Mouse (Mus musculus) layer of hippocampus, adult 2 months (tissue): ENCODE measurements around the gene Ndufb8. TPM values are rescaled to one million over a fixed set of nuclear protein-coding genes. Genes with fewer than 3 reads are reported as not detected.

Source experiments
- DNase-seq, 2 experiments: peaks; one replicate each; pipeline ENCODE4 v3.0.0; 2022; ENCODE audit warnings: low spot score in 2 of 2
- H3K27ac ChIP-seq: fragments of 200-600 bp; 2 replicates; pipeline ENCODE4 v1.8.1; 2022
- H3K4me3 ChIP-seq: fragments of 200-600 bp; 2 replicates; pipeline ENCODE4 v1.8.1; 2022; ENCODE audit warnings: mild to moderate bottlenecking
- CTCF ChIP-seq: fragments of 200-600 bp; conservative IDR thresholded peaks from 2 replicates; pipeline ENCODE4 v1.8.1; 2022; ENCODE audit warnings: antibody characterized with exemption, mild to moderate bottlenecking, moderate library complexity
- total RNA-seq, 2 experiments: library from RNA; stranded (reverse); gene quantifications; 2 replicates each; pipeline ENCODE4 v1.2.3; 2021

The Ndufb8 gene
- total RNA-seq, 2 experiments from 2014 or later: 349 to 378 TPM

DNA sequence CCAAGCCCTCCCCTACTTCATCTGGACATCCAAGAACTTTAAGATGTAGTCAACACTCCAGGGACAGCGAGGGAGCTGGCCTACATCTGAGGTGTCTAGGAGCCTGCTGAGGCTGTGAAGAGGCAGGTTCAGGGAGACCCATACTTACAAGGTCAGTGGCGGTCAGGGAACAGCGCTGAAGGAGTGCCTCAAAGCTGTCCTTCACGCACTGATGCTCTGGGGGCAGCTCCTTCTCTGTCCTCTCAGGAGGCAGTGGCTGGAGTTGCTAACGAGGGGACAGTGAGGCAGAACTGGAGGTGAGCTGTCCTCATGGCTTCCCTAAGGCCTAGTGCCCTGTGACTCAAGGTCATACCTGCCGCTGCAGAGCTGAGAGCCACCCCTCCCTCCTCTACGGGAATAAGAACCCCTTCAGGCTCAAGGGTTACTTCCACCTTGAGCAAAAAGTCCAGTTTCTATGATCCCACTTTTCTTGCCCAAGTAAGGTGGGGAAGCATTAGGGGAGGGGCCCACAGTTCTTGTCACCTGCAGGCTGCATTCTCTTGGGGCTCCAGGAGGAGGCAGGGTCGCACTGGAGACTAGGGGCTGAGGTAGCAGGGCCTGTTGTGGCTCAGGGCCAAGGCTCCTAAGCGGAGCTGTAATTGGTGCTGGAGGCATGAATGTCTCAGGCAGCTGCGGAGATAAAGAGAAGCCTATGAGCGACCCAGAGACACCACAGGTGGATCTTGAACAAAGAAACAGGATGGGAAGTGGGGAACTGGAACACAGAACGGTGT lies 37.1 kb downstream of the Ndufb8 start:
- Histone ChIP-seq H3K27ac (no peak overlapping the region), H3K4me3 (no peak overlapping the region)
- no peak for DNase-seq
- peak; percentile 18 for TF ChIP-seq CTCF

DNA sequence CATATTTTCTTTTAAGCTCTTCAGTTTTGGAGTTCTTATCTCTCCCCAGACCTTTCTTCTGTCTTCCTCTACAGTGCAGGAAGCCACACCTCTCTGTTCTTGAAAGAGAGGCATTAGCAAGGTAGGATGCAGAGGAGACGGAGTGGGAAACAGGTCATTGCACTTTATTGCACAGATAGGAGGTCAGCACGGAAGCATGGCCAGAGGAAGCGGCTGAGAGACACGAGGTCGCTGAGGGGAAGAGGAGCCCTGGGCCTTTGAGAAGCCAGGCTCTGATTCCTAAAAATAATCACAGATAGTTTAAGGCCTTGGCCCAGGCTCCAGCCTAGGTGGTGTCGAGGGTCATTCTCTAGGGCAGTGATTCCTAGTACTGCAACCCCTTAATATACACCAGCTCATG lies 39.5 kb downstream of the Ndufb8 start:
- H3K27ac ChIP-seq: no peak overlapping the region
- DNase-seq: no peak
- TF ChIP-seq CTCF: no peak
- H3K4me3 ChIP-seq: no peak overlapping the region

DNA sequence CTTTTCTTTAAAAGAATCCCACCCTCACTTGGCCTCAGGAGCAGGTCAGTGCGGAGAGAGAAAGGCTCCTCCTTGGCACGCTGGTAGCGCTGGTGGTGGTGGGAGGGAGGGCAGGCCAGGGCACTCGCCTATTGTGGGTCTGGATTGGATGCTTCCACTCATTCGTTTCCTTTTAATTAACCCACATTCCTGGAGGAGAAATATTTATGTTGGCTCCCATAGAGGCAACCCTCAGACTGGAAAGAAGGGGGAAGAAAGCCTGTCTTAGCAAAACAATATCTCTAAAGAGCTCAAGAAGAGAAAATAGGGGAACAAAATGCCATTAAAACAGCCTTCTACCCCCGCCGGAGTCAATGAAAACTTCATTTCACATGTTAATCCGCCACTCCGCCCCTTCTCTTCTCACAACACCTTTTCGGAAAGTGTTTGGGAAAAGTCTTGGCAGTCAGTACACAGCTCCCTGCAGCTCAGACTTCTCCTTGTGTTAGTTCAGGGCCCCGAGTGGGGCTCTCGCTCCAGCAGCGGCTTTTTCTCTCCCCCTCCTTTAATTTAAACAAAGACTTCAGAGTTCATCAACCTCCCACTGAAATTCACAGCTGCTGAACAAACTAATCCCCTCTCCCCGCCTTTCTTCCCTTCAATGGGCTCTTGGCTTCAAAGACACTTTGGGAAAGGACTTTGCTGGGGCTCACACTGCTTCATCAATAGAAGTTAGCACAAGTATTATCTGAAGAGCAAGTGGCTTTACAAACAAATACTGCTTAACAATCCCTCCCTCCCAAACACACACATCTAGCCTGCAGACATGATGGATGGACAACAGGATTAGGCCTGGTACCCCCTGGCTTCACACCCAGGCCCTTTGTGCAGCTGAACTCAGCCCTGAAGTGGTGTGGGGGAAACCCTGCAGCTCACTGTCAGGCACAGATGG lies 40.5 kb downstream of the Ndufb8 start:
- no peak for DNase-seq
- Histone ChIP-seq H3K4me3 (no peak overlapping the region), H3K27ac (no peak overlapping the region)
- TF ChIP-seq CTCF: peak; percentile 10; the same call in 1 of the 2 replicates

DNA sequence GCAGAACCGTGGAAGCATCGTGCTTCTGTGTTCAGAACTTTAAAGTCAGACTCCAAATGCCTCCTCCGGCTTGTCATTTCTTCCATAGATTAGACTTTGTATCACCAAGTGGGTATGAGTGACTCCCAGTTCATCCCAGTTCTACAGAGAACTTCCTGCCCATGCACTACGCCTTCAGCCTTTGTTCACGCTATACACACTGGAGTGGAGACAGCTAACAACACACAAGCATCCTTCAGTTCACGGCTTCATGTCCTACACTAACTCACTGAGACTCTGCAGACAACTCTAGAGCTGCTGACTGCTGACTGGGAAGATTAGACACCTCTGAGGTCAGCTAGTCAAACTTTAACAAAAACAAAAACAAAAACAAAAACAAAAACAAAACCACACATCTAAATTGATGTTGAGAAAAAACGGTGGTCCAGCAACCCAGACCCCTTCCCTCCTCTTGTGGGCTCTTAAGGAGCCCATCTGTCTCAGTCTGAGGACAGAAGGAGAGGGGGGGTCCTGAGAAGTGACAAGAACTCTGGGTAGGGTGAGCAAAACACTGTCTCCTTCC lies 41.2 kb downstream of the Ndufb8 start:
- no peak for TF ChIP-seq CTCF
- no peak for DNase-seq
- H3K27ac ChIP-seq: no peak overlapping the region
- no peak overlapping the region for H3K4me3 ChIP-seq

DNA sequence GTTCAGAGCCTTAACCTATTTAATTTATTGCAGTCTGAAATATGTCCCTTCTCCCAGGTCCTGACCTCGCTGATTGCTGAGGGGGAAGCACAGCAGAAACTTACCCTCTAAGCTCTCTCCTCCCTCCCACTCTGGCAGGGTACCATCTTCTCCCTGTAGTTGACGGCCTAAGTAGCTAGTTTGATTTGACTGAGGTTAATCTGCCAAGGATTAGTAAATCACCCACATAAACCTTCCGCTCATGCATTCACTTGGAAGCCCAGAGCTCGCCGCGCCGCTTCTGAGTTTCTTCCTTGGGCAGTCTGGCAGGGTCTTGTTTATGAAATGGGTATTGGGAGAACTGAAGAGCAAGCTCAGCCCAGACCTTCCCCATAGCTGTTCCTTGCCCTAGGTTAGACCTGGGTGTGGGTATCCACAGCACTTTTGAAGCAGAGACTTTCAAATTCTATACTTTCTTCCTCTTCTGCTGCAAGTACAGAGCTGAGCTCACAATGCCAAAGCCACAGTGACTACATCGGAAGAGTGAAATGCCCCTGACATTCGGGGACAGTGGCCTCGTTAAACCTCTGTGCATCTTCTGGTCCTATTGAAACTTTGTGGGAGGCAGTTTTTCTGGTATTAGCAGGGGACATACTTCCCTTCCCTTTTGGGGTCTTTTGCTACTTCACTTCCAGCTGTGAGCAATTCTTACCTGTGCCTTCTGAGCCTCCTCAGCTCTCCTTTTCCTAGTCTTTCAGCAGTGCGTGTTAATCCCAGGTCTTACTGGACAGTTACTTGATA lies 42.0 kb downstream of the Ndufb8 start:
- no peak overlapping the region for H3K27ac ChIP-seq
- no peak for DNase-seq
- no peak for TF ChIP-seq CTCF
- H3K4me3 ChIP-seq: no peak overlapping the region

DNA sequence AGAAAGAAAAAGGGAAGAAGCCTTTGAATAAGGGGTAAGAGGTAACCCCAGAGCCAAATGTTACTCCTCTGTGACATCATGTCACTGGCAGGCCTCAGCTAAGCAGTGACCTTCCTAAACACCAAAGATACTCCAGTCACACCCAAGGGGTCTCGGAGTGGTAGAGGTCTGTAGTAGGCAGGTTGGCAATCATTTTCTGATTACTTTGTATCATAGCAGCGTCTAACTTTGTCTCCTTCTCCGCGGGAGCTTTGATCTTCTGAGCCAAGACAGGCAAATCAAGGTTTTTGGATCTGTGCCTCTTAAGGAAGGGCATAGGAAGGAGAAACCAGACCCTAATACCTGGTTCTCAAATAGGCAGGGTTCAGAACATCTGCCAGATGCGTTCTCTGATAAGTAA lies 42.6 kb downstream of the Ndufb8 start:
- TF ChIP-seq CTCF: no peak
- Histone ChIP-seq H3K4me3 (no peak overlapping the region), H3K27ac (no peak overlapping the region)
- no peak for DNase-seq

DNA sequence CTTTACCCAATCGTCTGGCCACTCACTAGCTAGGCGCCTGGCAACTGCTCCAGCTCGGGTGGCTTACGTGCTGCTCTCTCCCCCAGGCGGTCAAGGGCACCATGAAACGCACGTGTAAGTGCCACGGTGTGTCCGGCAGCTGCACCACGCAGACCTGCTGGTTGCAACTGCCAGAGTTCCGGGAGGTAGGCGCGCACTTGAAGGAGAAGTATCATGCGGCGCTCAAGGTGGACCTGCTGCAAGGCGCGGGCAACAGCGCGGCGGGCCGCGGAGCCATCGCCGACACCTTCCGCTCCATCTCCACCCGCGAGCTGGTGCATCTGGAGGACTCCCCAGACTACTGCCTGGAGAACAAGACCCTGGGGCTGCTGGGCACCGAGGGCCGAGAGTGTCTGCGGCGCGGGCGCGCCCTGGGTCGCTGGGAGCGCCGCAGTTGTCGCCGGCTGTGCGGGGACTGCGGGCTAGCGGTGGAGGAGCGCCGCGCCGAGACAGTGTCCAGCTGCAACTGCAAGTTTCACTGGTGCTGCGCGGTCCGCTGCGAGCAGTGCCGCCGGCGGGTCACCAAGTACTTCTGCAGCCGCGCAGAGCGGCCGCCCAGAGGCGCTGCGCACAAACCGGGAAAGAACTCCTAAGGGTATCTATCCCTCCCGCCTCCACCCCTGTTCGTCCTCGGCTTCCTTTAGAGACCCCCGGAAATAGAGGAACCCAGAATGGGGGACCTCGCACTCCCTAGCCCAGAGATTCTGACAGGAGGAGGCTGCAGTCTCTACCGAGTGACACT lies 43.6 kb downstream of the Ndufb8 start:
- peak overlapping the region; percentile 46 for H3K4me3 ChIP-seq
- peak; percentile 45 for TF ChIP-seq CTCF
- H3K27ac ChIP-seq: no peak overlapping the region
- no peak for DNase-seq

DNA sequence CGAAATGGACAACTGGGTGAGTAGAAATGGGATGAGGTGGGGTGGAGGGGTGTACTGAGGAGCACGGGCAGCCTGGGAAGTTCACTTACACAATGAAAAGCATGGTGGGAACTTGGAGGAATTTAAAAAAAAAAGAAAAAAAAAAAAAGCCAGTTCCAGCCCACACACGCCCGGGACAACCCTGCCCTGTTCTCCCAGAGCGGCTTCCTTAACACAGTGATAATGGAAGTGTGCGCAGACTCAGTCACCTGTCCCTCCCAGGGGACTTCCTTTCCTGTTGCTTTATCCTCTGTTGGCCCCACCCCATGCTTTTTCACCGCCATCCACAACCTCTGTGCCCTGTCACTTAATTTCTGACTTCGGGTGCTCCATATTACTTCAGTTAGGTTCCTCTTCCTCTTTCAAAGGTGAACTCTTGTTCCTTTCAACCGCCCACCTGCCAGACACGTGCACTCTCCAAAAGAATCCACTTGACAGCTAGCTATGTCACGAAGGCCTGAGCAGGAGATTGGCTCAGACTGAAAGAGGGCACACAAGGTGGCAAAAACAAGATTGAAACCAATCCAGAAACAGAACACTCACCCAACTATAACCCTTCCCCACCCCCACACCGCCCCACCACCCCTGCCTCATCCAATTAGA lies 44.6 kb downstream of the Ndufb8 start:
- Histone ChIP-seq H3K4me3 (no peak overlapping the region), H3K27ac (no peak overlapping the region)
- no peak for DNase-seq
- TF ChIP-seq CTCF: no peak

DNA sequence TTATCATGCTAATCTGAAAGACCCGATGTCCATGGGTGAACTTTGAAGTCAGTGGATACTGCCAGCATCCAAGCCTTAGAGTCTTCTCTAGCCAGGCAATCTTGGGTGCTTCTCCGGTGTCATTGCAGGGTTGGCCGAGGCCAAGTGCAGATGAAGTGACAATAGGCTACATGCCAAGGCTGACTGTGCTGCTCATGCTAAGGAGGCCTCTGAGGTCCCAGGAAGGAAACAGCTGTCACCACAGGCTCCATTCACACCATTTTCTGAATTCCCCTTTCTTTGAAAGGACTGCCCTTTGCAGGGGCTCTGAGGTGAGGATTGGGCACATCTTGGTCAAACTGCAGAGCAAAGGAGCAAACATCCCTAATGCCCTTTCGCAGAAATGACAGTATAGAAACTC lies 52.5 kb downstream of the Ndufb8 start:
- DNase-seq: no peak
- Histone ChIP-seq H3K4me3 (no peak overlapping the region), H3K27ac (no peak overlapping the region)
- no peak for TF ChIP-seq CTCF

DNA sequence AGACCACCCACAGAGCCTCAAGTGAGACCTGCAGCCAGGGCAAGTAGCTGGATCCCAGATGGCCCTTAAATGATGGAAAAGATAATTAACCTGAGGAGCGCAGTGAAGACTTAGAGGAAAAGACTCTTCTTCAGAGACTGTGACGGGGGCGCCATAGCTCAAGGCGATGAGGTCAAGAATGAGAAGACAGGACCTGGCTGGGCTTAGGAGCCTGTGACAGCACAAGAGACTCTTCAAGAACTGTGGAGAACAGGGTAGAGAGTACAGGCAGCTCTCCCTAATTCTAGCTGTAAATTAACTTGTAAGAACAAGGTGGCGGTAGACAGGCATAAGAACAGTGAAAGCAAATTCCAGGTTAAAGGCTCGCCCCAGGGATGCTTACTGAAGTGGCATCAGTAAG lies 53.3 kb downstream of the Ndufb8 start:
- no peak overlapping the region for H3K27ac ChIP-seq
- DNase-seq: no peak
- no peak for TF ChIP-seq CTCF
- no peak overlapping the region for H3K4me3 ChIP-seq

DNA sequence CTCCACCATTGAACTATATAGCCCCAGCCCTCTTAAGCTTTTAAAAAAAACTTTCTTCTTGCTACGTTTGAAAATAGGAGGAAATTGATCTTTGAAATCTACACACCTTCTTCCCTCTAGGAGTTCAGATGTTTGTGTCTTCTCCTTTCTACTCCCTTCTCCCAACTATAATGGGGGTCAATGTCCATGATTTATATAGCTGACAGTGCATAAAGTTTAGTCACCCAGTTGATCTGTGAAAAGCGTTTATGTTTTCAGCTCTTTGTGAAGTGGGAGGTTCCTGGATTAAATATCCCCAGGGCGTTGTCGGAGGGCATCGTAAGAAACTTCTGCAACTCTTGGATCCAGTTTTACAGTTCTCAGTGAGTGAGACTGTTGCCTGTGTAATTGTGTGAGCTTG lies 55.0 kb downstream of the Ndufb8 start:
- no peak overlapping the region for H3K4me3 ChIP-seq
- no peak overlapping the region for H3K27ac ChIP-seq
- DNase-seq: no peak
- no peak for TF ChIP-seq CTCF
